Mouse (Mus musculus) limb, embryonic 14.5 days (tissue): ENCODE data around the gene Lrba. TPM values are rescaled to one million over a fixed set of nuclear protein-coding genes. Genes with fewer than 3 reads are reported as not detected.

Experiments
- ATAC-seq: fragments of 200-750 bp; cut with Nextera tagmentation; 2 replicates; pipeline ENCODE4 v1.8.0; 2017; ENCODE audit warnings: low read depth, moderate number of reproducible peaks, moderate TSS enrichment; ENCODE audit not compliant: low FRiP score
- DNase-seq: peaks from one replicate; pipeline ENCODE4 v3.0.0-alpha.2; 2015; ENCODE audit warnings: low spot score
- H3K27ac ChIP-seq: fragments of 300-500 bp; sonication (generic); replicated peaks from 2 replicates; pipeline ENCODE4 v1.5.1; 2014; ENCODE audit warnings: low read depth, mild to moderate bottlenecking, low read length, moderate library complexity, mixed read lengths
- H3K27me3 ChIP-seq: fragments of 300-500 bp; sonication (generic); 2 replicates; pipeline ENCODE4 v1.6.1; 2014; ENCODE audit warnings: low read length, mixed read lengths; ENCODE audit not compliant: control insufficient read depth, insufficient read depth
- H3K36me3 ChIP-seq: fragments of 300-500 bp; sonication (generic); 2 replicates; pipeline ENCODE4 v1.6.1; 2014; ENCODE audit warnings: mild to moderate bottlenecking, low read length, moderate library complexity, mixed read lengths; ENCODE audit not compliant: control insufficient read depth, insufficient read depth
- H3K4me1 ChIP-seq: fragments of 300-500 bp; sonication (generic); 2 replicates; pipeline ENCODE4 v1.6.1; 2014; ENCODE audit warnings: antibody characterized with exemption, low read length, mixed read lengths; ENCODE audit not compliant: control insufficient read depth, insufficient read depth
- H3K4me2 ChIP-seq: fragments of 300-500 bp; sonication (generic); replicated peaks from 2 replicates; pipeline ENCODE4 v1.6.1; 2014; ENCODE audit warnings: low read depth, mild to moderate bottlenecking, low read length, moderate library complexity; ENCODE audit not compliant: severe bottlenecking
- H3K4me3 ChIP-seq: fragments of 300-500 bp; sonication (generic); replicated peaks from 2 replicates; pipeline ENCODE4 v1.5.1; 2014; ENCODE audit warnings: low read length
- H3K9ac ChIP-seq: fragments of 300-500 bp; sonication (generic); 2 replicates; pipeline ENCODE4 v1.6.1; 2014; ENCODE audit warnings: mild to moderate bottlenecking, low read depth, low read length, moderate library complexity; ENCODE audit not compliant: severe bottlenecking
- H3K9me3 ChIP-seq: fragments of 300-500 bp; sonication (generic); 2 replicates; pipeline ENCODE4 v1.6.1; 2016; ENCODE audit warnings: low read length; ENCODE audit not compliant: control insufficient read depth
- POLR2A ChIP-seq: fragments of 200-500 bp; IDR thresholded peaks from 2 replicates; pipeline ENCODE4 v1.8.0; 2012; ENCODE audit warnings: inconsistent platforms, mild to moderate bottlenecking, moderate library complexity, borderline replicate concordance; ENCODE audit not compliant: insufficient read depth, insufficient read length; ENCODE audit errors: extremely low read depth
- WGBS: fragments of 180-500 bp; shearing (Covaris S2); extraction: QIAGEN DNeasy Blood & Tissue Kit; methylation state at CpG from one replicate; pipeline ENCODE4 v1.1.7; 2014; 5-methylcytosine and 5-hydroxymethylcytosine counted together
- polyA plus RNA-seq, 2 experiments: library from polyadenylated mRNA; depleted of rRNA in 1 of 2; stranded (reverse) in 1 of 2; unstranded in 1 of 2; fragments of >200 nt; fragmentation: Nextera tagmentation in 1 of 2; extraction: Ambion mirVana in 1 of 2; gene quantifications; 2 replicates each; pipeline versions ENCODE4 v1.2.1 to v1.2.3; 2012 to 2014

The Lrba gene
- polyA plus RNA-seq, 2 experiments = 8.9 to 13.6 TPM

GRCm38 (mm10) chr3:86386246-86386645 is 161.8 kb downstream of the Lrba start:
- H3K9ac ChIP-seq = no peak overlapping the region
- no peak overlapping the region for H3K4me3 ChIP-seq
- H3K9me3 ChIP-seq = no peaks in the 10 kb centered on the region
- no peaks in the 10 kb centered on the region for H3K36me3 ChIP-seq
- no peaks in the 10 kb centered on the region for H3K4me1 ChIP-seq
- 26% methylated on average over 4 of the region's 4 CpGs for WGBS
- no peak overlapping the region for H3K27ac ChIP-seq
- H3K4me2 ChIP-seq = no peak overlapping the region
- ATAC-seq (no peak), DNase-seq (no peak)
- TF ChIP-seq POLR2A = no peak
- H3K27me3 ChIP-seq = no peaks in the 10 kb centered on the region

DNA sequence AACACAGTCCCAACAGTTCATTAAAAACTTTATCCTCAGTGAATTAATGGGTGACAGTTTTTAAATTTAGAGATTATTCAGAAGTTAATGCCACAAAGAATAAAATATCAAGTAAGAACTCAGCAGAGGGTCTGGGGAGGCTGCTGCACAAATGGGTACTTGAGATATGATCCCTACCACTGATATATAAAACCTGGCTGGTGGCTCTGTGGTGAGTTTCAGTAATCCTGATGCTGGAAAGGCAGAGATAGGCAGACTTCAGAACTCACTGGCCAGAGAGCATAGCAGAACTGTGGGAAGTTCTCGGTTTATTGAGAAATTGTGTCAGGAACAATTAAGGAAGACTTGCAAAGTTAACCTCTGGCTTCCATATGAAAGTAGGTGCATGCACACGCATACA is 199.3 kb downstream of the Lrba start:
- no peak overlapping the region for H3K4me2 ChIP-seq
- H3K36me3 ChIP-seq = no peaks in the 10 kb centered on the region
- H3K9ac ChIP-seq = no peak overlapping the region
- DNase-seq (no peak), ATAC-seq (no peak)
- no peak overlapping the region for H3K4me3 ChIP-seq
- no peak overlapping the region for H3K27ac ChIP-seq
- TF ChIP-seq POLR2A = no peak
- 88% methylated on average over 2 of the region's 2 CpGs for WGBS
- H3K4me1 ChIP-seq = 0 out of 2 replicates have a peak, but pooled peaks cover 3% of the 10 kb centered on the region
- H3K27me3 ChIP-seq = no peaks in the 10 kb centered on the region
- H3K9me3 ChIP-seq = no peaks in the 10 kb centered on the region

DNA sequence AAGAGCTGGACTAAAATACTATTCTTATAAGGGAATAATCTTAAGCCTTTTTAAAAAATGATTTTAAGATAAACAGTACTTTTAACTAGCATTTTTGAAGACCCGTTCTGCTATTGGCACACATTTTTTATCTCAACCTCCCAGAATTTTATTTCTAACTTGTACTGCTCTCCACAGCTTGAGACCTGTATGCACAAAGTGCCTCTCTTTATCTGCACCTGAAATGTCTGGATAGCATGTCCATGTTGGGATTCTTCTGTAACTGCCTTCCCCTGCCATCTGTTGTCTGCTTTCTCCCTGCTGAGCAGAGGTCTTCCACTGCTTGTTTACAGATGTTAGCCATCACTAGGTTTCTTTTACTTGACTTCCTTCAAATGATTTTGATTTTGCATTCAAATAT is 202.3 kb downstream of the Lrba start:
- WGBS = 96% methylated on average over 1 of the region's 1 CpGs
- H3K36me3 ChIP-seq = no peaks in the 10 kb centered on the region
- H3K27ac ChIP-seq = no peak overlapping the region
- H3K4me2 ChIP-seq = no peak overlapping the region
- ATAC-seq (no peak), DNase-seq (no peak)
- TF ChIP-seq POLR2A = no peak
- no peak overlapping the region for H3K4me3 ChIP-seq
- H3K27me3 ChIP-seq = no peaks in the 10 kb centered on the region
- H3K9ac ChIP-seq = no peak overlapping the region
- H3K4me1 ChIP-seq = 0 out of 2 replicates have a peak, but pooled peaks cover 3% of the 10 kb centered on the region
- no peaks in the 10 kb centered on the region for H3K9me3 ChIP-seq

- no peaks in the 10 kb centered on the region for H3K9me3 ChIP-seq
These were observed 219.0 kb downstream of the Lrba start for GRCm38 (mm10) chr3:86443497-86443896.

DNA sequence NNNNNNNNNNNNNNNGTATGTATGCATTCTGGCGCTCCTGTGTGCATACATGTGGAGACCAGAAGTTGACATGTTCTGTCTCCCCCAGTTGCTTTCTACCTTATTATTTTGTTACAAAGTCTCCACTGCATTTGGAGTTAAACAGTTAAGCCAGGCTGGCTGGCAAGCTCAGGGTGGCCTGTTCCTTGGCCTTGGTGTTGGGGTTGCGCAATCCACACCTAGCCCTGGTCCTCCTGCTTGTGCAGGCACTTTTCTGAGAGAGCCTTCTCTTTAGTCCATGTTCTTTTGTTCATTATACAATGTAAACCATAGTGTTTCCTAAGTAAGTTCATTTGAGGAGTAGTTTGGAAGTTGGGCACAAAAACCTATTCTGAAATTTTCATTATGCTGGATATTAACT is 226.7 kb downstream of the Lrba start:
- H3K4me3 ChIP-seq = no peak overlapping the region
- 95% methylated on average over 2 of the region's 2 CpGs for WGBS
- peaks cover 4% of the 10 kb centered on the region; the same call in 1 of the 2 replicates for H3K4me1 ChIP-seq
- DNase-seq (no peak), ATAC-seq (no peak)
- no peak overlapping the region for H3K27ac ChIP-seq
- no peaks in the 10 kb centered on the region for H3K27me3 ChIP-seq
- H3K9ac ChIP-seq = no peak overlapping the region
- TF ChIP-seq POLR2A = no peak
- no peak overlapping the region for H3K4me2 ChIP-seq
- no peaks in the 10 kb centered on the region for H3K36me3 ChIP-seq
- H3K9me3 ChIP-seq = no peaks in the 10 kb centered on the region

More at GRCm38 (mm10) chr3:86443497-86443896, 219.0 kb downstream of the Lrba start:
- no peak for ATAC-seq
- no peak overlapping the region for H3K4me3 ChIP-seq
- no peak overlapping the region for H3K27ac ChIP-seq
- no peak for DNase-seq
- peaks cover 4% of the 10 kb centered on the region; the same call in 1 of the 2 replicates for H3K4me1 ChIP-seq
- no peak for TF ChIP-seq POLR2A
- H3K36me3 ChIP-seq = no peaks in the 10 kb centered on the region
- no peak overlapping the region for H3K9ac ChIP-seq
- 73% methylated on average over 4 of the region's 4 CpGs for WGBS
- no peaks in the 10 kb centered on the region for H3K27me3 ChIP-seq
- H3K4me2 ChIP-seq = no peak overlapping the region

DNA sequence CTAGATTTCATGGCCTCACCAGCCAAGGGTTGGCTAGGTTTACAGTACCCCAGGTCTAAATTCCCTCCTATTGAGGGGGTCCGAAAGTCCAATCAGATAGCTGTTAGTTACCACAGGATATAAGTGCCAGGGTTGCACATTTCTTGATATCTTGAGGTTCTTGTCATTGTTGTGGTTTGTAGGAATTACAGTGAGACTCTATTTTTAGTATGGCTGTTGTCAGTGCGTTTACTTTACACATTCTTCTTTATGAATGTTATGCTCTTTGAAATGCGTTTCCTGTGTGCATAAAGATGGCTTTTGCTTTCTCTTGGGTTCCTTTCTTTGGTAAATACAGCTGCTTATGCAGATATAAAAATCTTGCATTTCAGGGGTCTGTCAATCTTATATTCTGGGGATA is 237.1 kb downstream of the Lrba start:
- Histone ChIP-seq H3K4me2 (no peak overlapping the region), H3K36me3 (no peaks in the 10 kb centered on the region), H3K4me3 (no peak overlapping the region), H3K27me3 (no peaks in the 10 kb centered on the region), H3K27ac (no peak overlapping the region), H3K9ac (no peak overlapping the region), H3K4me1 (no peaks in the 10 kb centered on the region), H3K9me3 (no peaks in the 10 kb centered on the region)
- TF ChIP-seq POLR2A = no peak
- DNase-seq (no peak), ATAC-seq (no peak)
- 90% methylated on average over 3 of the region's 3 CpGs for WGBS
